Mouse (Mus musculus) liver, postnatal 0 days (tissue): ENCODE data around the gene Sik2. TPM values are rescaled to one million over a fixed set of nuclear protein-coding genes. Genes with fewer than 3 reads are reported as not detected.

Source experiments
- ATAC-seq: fragments of 200-750 bp; cut with Nextera tagmentation; 2 replicates; pipeline ENCODE4 v1.8.0; 2017; ENCODE audit warnings: mild to moderate bottlenecking, moderate library complexity
- DNase-seq: peaks from one replicate; pipeline ENCODE4 v3.0.0-alpha.2; 2016
- H3K27ac ChIP-seq: fragments of 300-500 bp; sonication (generic); 2 replicates; pipeline ENCODE4 v1.5.1; 2014; ENCODE audit warnings: antibody characterized with exemption, moderate library complexity, mild to moderate bottlenecking, low read depth
- H3K27me3 ChIP-seq: fragments of 300-500 bp; sonication (generic); 2 replicates; pipeline ENCODE4 v1.6.1; 2014; ENCODE audit warnings: low read length, control low read depth, mixed read lengths; ENCODE audit not compliant: insufficient read depth
- H3K36me3 ChIP-seq: fragments of 300-500 bp; sonication (generic); replicated peaks from 2 replicates; pipeline ENCODE4 v1.6.1; 2014; ENCODE audit warnings: mild to moderate bottlenecking, control low read depth, low read length, moderate library complexity, mixed read lengths; ENCODE audit not compliant: insufficient read depth
- H3K4me1 ChIP-seq: fragments of 300-500 bp; sonication (generic); 2 replicates; pipeline ENCODE4 v1.6.1; 2014; ENCODE audit warnings: antibody characterized with exemption, mild to moderate bottlenecking, control low read depth; ENCODE audit not compliant: insufficient read depth
- H3K4me2 ChIP-seq: fragments of 300-500 bp; sonication (generic); 2 replicates; pipeline ENCODE4 v1.6.1; 2014; ENCODE audit warnings: low read depth, mild to moderate bottlenecking, low read length, moderate library complexity, mixed read lengths
- H3K4me3 ChIP-seq: fragments of 300-500 bp; sonication (generic); 2 replicates; pipeline ENCODE4 v1.5.1; 2014; ENCODE audit warnings: low read depth, low read length
- H3K9ac ChIP-seq: fragments of 300-500 bp; sonication (generic); replicated peaks from 2 replicates; pipeline ENCODE4 v1.6.1; 2014; ENCODE audit warnings: mild to moderate bottlenecking, moderate library complexity
- H3K9me3 ChIP-seq: fragments of 300-500 bp; sonication (generic); 2 replicates; pipeline ENCODE4 v1.6.1; 2016; ENCODE audit warnings: mild to moderate bottlenecking, control low read depth, low read length, mixed read lengths
- CTCF ChIP-seq: sonication (generic); IDR thresholded peaks from 2 replicates; pipeline ENCODE4 v1.5.1; 2016; ENCODE audit warnings: antibody characterized with exemption, low read depth
- EP300 ChIP-seq: IDR thresholded peaks from 2 replicates; pipeline ENCODE4 v1.6.1; 2016; ENCODE audit warnings: antibody characterized with exemption, low read depth, mild to moderate bottlenecking
- WGBS: fragments of 180-500 bp; shearing (Covaris S2); extraction: QIAGEN DNeasy Blood & Tissue Kit; methylation state at CpG from one replicate; pipeline ENCODE4 v1.1.7; 2014; ENCODE audit not compliant: insufficient replicate concordance; 5-methylcytosine and 5-hydroxymethylcytosine counted together
- polyA plus RNA-seq: library from polyadenylated mRNA; unstranded; fragments of >200 nt; fragmentation: Nextera tagmentation; extraction: Ambion mirVana; gene quantifications from 2 replicates; pipeline ENCODE4 v1.2.1, GENCODE M21; 2015

The Sik2 gene
- polyA plus RNA-seq = 4.0 and 5.3 TPM in 2 replicates

DNA sequence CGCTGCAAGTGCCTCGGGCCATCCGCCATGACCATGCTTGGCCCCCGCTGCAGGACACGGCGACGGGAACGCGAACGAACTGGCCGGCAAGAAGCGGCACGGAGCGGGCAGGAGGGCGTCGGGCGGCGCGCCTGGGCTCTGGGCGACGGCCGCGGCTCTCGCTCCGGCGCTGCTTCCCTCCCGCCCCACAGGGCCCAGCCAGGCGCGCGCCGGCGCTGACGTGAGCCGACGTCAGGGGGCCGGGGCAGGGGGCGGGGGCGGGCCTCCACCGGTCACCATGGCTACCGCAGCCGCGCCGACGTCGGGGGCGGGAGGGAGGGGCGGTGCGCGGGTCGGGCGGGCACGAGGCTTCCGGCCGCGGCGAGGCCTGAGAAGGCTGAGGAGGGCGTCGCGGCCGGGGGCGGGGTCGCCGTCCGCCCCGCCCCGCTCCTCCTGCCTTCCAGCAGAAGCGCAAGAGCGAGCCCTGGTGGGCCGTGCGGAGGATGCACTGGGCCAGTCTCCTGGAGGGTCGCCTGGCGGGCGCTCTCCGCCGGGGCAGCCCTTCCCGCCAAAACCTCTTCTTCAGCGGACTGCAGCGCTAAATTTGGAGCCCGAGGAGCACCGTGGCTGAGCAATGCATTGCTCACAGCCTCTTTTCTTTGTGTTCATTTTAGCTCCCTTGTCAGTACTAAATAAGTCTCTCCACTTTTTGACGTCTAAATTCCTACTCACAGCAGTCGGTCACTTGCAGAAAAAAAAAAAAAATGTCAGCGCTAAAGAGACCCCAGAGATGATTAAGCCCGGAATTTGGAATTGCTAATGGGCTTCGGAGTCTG is at the start of gene Sik2:
Sik2 (minus strand) TSS at position 233 of the 815 bp plus-strand sequence.
- DNase-seq (peak; percentile 97), ATAC-seq (peak; percentile 95)
- H3K4me1 ChIP-seq = 0 out of 2 replicates have a peak, but pooled peaks cover 4% of the 10 kb centered on the region
- peak within 1 kb of the TSS; percentile 96 for H3K27ac ChIP-seq
- TF ChIP-seq EP300 (no peak), CTCF (peak; percentile 97)
- peak within 1 kb of the TSS; percentile 88 for H3K4me3 ChIP-seq
- H3K4me2 ChIP-seq = peak within 1 kb of the TSS; percentile 95
- WGBS = 2% methylated on average over 50 of the region's 85 CpGs
- H3K27me3 ChIP-seq = no peaks in the 10 kb centered on the region
- no peaks in the 10 kb centered on the region for H3K36me3 ChIP-seq
- no peaks in the 10 kb centered on the region for H3K9me3 ChIP-seq
- H3K9ac ChIP-seq = peak within 1 kb of the TSS; percentile 92

DNA sequence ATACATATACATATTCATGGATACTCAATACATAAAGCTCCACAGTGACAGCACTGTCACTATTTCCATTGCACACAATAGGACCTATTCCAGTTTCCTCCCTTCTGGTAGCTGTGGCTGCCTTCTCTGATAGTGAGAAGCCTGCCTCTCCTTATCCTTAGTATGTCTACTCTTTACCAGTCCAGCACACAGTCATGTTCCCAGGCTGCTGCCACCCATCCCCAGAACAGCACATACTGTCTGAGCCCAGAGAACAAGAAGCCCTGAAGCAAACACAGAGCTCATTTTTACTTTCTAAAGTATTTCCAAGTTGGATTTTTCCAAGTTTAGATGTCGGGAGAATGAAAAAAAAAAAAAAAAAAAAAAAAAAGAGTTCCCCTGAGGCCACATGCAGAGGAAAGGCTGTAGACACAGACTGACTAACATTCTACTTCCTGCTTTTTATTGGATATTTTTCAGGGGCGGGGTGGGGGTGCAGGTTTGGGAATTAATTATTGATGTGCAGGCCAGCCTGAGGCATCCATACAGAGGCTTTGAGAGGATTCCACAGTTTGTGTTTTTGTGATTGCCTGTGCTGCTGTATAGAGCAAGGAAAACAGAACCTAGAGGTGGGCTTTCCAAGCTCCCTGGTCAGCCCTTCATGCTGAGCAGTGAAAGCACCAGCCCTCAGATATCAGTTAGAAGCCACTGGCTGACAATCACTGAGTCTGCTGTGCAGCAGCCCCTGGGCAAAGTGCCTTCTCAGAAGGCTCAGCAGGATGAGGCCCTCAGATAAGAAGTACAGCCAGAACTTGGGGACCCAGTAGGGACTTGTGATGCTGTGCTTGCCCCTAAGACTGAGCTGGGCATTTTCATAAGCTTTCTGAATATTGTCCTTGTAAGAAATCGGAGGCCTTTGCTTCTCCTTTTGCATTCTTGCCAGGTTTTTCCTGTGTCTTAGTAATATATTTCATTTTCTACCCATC is 47.8 kb upstream of the Sik2 start:
- H3K9me3 ChIP-seq = no peaks in the 10 kb centered on the region
- H3K4me3 ChIP-seq = no peak overlapping the region
- H3K9ac ChIP-seq = no peak overlapping the region
- H3K4me2 ChIP-seq = no peak overlapping the region
- ATAC-seq = no peak
- no peak for TF ChIP-seq EP300
- no peak for TF ChIP-seq CTCF
- 69% methylated on average over 3 of the region's 3 CpGs for WGBS
- DNase-seq = no peak
- H3K27me3 ChIP-seq = no peaks in the 10 kb centered on the region
- no peak overlapping the region for H3K27ac ChIP-seq
- H3K4me1 ChIP-seq = no peaks in the 10 kb centered on the region
- no peaks in the 10 kb centered on the region for H3K36me3 ChIP-seq

DNA sequence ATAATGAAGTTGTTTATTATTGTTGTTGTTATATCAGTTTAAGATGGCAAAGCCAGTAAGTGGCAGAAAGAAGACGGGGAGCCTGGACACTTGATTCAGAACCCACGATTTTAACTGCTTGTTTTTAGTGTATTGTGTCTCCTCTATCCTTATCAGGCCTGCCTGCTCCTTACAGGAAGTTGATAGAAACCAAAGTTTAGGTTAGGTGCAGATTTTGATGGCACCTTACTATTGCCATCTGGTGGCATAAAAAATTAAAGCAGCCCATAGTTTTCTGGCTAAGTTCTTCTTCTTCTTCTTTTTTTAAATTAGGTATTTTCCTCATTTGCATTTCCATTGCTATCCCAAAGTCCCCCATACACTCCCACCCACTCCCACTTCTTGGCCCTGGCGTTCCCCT is 43.3 kb upstream of the Sik2 start:
- Histone ChIP-seq H3K36me3 (no peaks in the 10 kb centered on the region), H3K27me3 (no peaks in the 10 kb centered on the region), H3K4me3 (no peak overlapping the region), H3K9me3 (no peaks in the 10 kb centered on the region), H3K4me1 (no peaks in the 10 kb centered on the region), H3K4me2 (no peak overlapping the region), H3K9ac (no peak overlapping the region), H3K27ac (no peak overlapping the region)
- TF ChIP-seq EP300 (no peak), CTCF (peak; percentile 52)
- DNase-seq = no peak
- 34% methylated on average over 3 of the region's 3 CpGs for WGBS
- ATAC-seq = no peak

DNA sequence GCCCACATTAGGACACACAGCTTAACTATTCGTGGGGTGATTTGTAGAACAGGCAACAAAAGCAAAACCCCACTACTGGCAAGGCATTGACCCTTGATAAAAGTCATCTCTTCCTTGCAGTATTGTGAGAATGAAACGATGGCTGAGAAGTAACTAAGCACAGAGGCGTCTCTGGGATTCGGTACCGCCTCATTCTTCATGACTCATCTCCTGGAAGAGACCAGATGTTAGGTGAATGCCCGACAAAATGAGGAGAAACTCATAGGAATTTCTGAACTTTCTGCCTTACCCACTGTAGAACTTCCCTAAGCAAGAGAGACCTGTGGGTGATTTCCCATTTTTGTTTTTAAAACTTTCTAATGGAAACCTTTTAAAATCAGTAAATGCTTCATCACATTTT is 33.3 kb upstream of the Sik2 start:
- TF ChIP-seq CTCF (no peak), EP300 (no peak)
- WGBS = 71% methylated on average over 6 of the region's 6 CpGs

DNA sequence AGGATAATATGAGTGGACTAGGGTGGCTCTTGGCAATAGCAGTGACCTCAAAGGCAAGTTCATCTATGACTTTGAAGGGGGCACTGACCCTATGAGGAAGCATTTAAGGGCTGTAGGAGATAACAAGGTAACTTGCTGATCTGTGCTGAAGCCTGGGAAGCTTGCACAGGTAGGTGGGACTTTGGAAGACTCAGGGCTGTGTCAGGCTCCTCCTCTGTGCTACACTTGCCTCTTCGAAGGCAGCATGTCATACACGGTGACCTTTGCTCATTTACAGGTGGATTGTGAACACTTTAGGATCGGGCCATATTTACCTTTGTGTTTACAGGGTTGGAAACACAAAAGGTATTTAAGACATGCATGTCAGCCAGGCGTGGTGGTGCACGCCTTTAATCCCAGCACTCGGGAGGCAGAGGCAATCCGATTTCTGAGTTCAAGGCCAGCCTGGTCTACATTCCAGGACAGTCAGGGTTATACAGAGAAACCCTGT is 32.7 kb upstream of the Sik2 start:
- Histone ChIP-seq H3K27ac (no peak overlapping the region), H3K4me2 (no peak overlapping the region), H3K36me3 (no peaks in the 10 kb centered on the region), H3K27me3 (no peaks in the 10 kb centered on the region), H3K4me3 (no peak overlapping the region), H3K9ac (no peak overlapping the region), H3K4me1 (no peaks in the 10 kb centered on the region), H3K9me3 (no peaks in the 10 kb centered on the region)
- ATAC-seq (no peak), DNase-seq (no peak)
- TF ChIP-seq EP300 (no peak), CTCF (no peak)
- 78% methylated on average over 7 of the region's 7 CpGs for WGBS

More for the DNA sequence above, 33.3 kb upstream of the Sik2 start:
- Histone ChIP-seq H3K27ac (no peak overlapping the region), H3K9ac (no peak overlapping the region), H3K4me1 (no peaks in the 10 kb centered on the region), H3K4me2 (no peak overlapping the region), H3K4me3 (no peak overlapping the region), H3K36me3 (no peaks in the 10 kb centered on the region), H3K27me3 (no peaks in the 10 kb centered on the region), H3K9me3 (no peaks in the 10 kb centered on the region)
- ATAC-seq = no peak
- no peak for DNase-seq
